Mouse (Mus musculus) E14TG2a.4 (cell line): ENCODE measurements around the gene Gpc5.

Source experiments
- CTCF ChIP-seq: conservative IDR thresholded peaks from 2 replicates; pipeline ENCODE4 v1.5.1; 2014; ENCODE audit warnings: low read length
- NANOG ChIP-seq: IDR thresholded peaks from 2 replicates; pipeline ENCODE4 v1.6.1; 2014; ENCODE audit warnings: borderline replicate concordance, low read length, mixed read lengths

DNA sequence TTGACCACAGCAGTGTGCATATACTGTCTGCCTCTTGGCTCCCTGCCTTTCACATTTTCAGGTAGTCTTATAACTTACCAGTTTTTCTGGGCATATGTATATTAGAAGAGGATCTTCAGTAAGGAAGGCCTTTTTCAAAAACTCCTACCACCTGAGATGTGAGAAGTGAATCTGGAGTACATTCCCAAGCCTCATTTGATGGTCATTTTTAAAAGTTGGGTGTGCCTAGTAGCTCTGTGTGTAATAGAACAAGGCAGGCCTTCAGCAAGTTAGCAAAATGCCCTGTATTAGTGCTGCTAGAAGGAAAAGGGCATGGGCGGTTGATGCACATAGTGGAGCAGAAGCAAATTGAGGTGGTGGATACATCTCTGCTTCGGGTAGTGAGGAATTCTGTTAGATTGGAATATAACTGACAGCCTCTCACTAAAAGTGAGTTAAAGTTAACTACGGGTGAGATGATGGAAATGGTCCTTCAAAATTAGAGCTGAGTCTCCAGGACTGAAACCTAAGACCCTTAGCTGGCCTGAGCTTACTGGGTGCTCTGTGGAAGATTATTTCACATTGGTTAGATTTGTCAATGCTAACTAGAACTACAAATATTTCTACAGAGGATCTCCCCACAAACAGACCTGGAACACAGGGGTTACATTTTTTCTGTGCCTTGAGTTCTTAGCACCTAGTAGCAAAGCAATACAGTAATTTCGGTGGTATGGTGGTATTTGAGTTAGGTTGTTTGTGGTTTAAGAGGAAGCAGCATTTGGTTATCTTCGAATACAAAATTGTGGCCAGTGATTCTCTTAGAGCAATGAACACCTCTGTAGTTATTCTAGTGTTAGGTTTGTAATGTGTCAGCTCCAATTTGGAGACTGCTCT, 43.8 kb upstream of the Gpc5 start:
- TF ChIP-seq CTCF (no peak), NANOG (no peak)
